ENCODE assay signal across 12 mouse cellular contexts in the genomic region with DNA sequence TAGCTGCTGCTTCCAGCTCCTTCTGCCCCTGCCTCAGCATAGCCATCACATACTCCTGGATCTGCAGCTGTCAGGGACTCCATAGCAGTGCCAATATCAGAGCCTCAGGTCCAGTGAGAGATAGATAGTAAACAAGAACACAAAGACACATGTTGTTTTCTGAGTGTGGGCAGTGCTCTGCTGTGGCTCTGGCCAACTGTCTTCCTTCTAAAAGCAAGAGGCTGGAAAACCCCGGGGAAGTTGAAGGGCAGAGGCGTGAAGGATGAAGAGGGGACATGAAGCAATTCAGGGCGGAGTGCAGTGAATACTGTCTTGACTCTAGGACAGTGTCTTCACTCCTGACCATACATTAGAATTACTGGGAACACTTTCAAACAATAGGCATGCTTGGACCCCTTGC.
"Had no signal": no experiment of that assay in that cellular context is flagged by ENCODE, and none has a peak within 500 bp of the region (broad histone marks: within the 10 kb centered on the region; RNA-seq: fewer than 3 reads in every experiment).

No protein-coding gene starts in this region.

- H3K36me3 ChIP-seq: limb, embryonic 13.5 days; midbrain, embryonic 13.5 days; neural tube, embryonic 12.5 days; stomach, embryonic 15.5 days had no signal

- H3K27me3 ChIP-seq: limb, embryonic 13.5 days; midbrain, embryonic 13.5 days; neural tube, embryonic 12.5 days; stomach, embryonic 15.5 days had no signal

- H3K4me1 ChIP-seq: midbrain, embryonic 13.5 days; neural tube, embryonic 12.5 days had no signal

- H3K9ac ChIP-seq: limb, embryonic 13.5 days; liver, embryonic 14.5 days; midbrain, embryonic 13.5 days; neural tube, embryonic 12.5 days; stomach, embryonic 15.5 days had no signal

- H3K27ac ChIP-seq: left cerebral cortex, adult 2 months; limb, embryonic 13.5 days; liver, embryonic 14.5 days; midbrain, embryonic 13.5 days; neural tube, embryonic 12.5 days; stomach, embryonic 15.5 days had no signal

- H3K9me3 ChIP-seq: limb, embryonic 13.5 days; midbrain, embryonic 13.5 days; neural tube, embryonic 12.5 days; stomach, embryonic 15.5 days had no signal

- ATAC-seq: midbrain, embryonic 13.5 days had no signal

- H3K4me3 ChIP-seq: left cerebral cortex, adult 2 months; limb, embryonic 13.5 days; midbrain, embryonic 13.5 days; myocyte; neural tube, embryonic 12.5 days; stomach, embryonic 15.5 days had no signal

- H3K4me2 ChIP-seq: limb, embryonic 13.5 days; midbrain, embryonic 13.5 days; neural tube, embryonic 12.5 days; stomach, embryonic 15.5 days had no signal

- DNase-seq: kidney, adult 2 months; kidney, postnatal 25 days; lung, adult 18-20 months; spleen, adult 18-20 months; thymus, postnatal 4 days had no signal
